Mouse (Mus musculus) heart, adult 2 months (tissue): ENCODE results near the gene Plppr1.

Source experiments
- CTCF ChIP-seq: fragments of 200-600 bp; IDR thresholded peaks from 2 replicates; pipeline ENCODE4 v1.8.1; 2022; ENCODE audit warnings: antibody characterized with exemption, mild to moderate bottlenecking, moderate library complexity
- EP300 ChIP-seq: fragments of 200-500 bp; IDR thresholded peaks from 2 replicates; pipeline ENCODE4 v1.6.1; 2011; ENCODE audit warnings: low read depth, low read length, control low read depth; ENCODE audit not compliant: insufficient read depth
- POLR2A ChIP-seq: fragments of 200-500 bp; IDR thresholded peaks from 2 replicates; pipeline ENCODE4 v1.6.1; 2011; ENCODE audit warnings: mild to moderate bottlenecking, low read depth, low read length, control low read depth; ENCODE audit not compliant: insufficient read depth

GRCm38 (mm10) chr4:49153849-49154248 is 94.8 kb downstream of the Plppr1 start:
- TF ChIP-seq CTCF: peak; percentile 52
- no peak for TF ChIP-seq EP300
- TF ChIP-seq POLR2A: no peak
